Mouse (Mus musculus): Measurements from ENCODE around the gene Rnf224. TPM values are rescaled to one million over a fixed set of nuclear protein-coding genes. Genes with fewer than 3 reads are reported as not detected.

The Rnf224 gene
- polyA plus RNA-seq, 1 experiment from 2014 or later = 0.10 TPM

DNA sequence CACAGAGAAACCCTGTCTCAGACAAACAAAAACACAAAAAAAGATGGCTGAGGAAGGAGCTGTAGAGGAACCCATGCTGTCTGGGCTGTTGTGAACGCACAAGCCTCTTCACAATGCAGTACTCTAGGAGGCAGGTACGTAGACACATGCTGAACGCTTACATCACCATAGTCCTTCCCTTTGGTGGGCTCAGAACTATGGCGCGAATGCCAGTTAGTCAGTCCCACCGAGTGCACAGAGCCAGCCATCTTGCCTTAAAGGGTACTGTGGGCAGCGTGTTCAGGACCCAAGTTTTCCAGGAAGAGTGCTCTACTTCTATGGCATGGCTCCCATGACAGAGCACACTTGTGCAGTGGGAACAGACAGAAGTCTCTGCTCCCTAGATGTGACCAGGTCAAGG lies 52.1 kb downstream of the Rnf224 start:
- WGBS = 96% methylated on average over 7 of the region's 7 CpGs
- Histone ChIP-seq H3K4me1 (ENCODE audit: insufficient read depth, low read depth, low read length) (no peaks in the 10 kb centered on the region), H3K27me3 (replicated peaks; ENCODE audit: insufficient read depth, low read length) (0 out of 2 replicates have a peak, but pooled peaks cover 15% of the 10 kb centered on the region), H3K9me3 (ENCODE audit: low read length) (no peaks in the 10 kb centered on the region), H3K4me3 (ENCODE audit: low read depth, low read length) (no peak overlapping the region), H3K27ac (ENCODE audit: low read length) (no peak overlapping the region), H3K36me3 (ENCODE audit: insufficient read depth, low read length) (no peaks in the 10 kb centered on the region), H3K9ac (replicated peaks; ENCODE audit: low read depth) (no peak overlapping the region), H3K4me2 (replicated peaks; ENCODE audit: low read depth, low read length) (no peak overlapping the region)
- ATAC-seq (no peak), DNase-seq (ENCODE audit: low spot score) (no peak)
- TF ChIP-seq EP300 (IDR thresholded peaks at IDR 0.05) (no peak), CTCF (IDR thresholded peaks at IDR 0.05) (no peak)

Other genes with a start within 250 kb of the Rnf224 start
- gene Nsmf, start 182.4 kb downstream of the Rnf224 start, polyA plus RNA-seq (2015; fragmentation: Nextera tagmentation; extraction: Ambion mirVana) = 49.3 and 50.2 TPM in 2 replicates
- 3.0 and 3.4 TPM in 2 replicates for gene Entpd8, start 156.5 kb downstream of the Rnf224 start, polyA plus RNA-seq (2015; fragmentation: Nextera tagmentation; extraction: Ambion mirVana)
- gene Noxa1, start 141.6 kb downstream of the Rnf224 start, polyA plus RNA-seq (2015; fragmentation: Nextera tagmentation; extraction: Ambion mirVana) = 11.9 and 14.6 TPM in 2 replicates
- 14.1 and 16.0 TPM in 2 replicates for gene Nrarp, start 56.0 kb downstream of the Rnf224 start, polyA plus RNA-seq (2015; fragmentation: Nextera tagmentation; extraction: Ambion mirVana)
- gene Tor4a, start 39.9 kb downstream of the Rnf224 start, polyA plus RNA-seq (2015; fragmentation: Nextera tagmentation; extraction: Ambion mirVana) = 13.8 and 14.8 TPM in 2 replicates
- gene Nelfb, start 25.3 kb downstream of the Rnf224 start, polyA plus RNA-seq (2015; fragmentation: Nextera tagmentation; extraction: Ambion mirVana) = 74.0 and 80.1 TPM in 2 replicates
- gene Stpg3, start 22.1 kb downstream of the Rnf224 start, polyA plus RNA-seq (2015; fragmentation: Nextera tagmentation; extraction: Ambion mirVana) = 0.12 TPM in 1 of 2 replicates, not detected in the other
- gene Fam166a, start 18.0 kb downstream of the Rnf224 start, polyA plus RNA-seq (2015; fragmentation: Nextera tagmentation; extraction: Ambion mirVana) = 0.32 and 0.98 TPM in 2 replicates
- gene Tubb4b, start 12.1 kb downstream of the Rnf224 start, polyA plus RNA-seq (2015; fragmentation: Nextera tagmentation; extraction: Ambion mirVana) = 344 and 386 TPM in 2 replicates
- not detected in 2 replicates for gene Slc34a3, start 2.4 kb downstream of the Rnf224 start, polyA plus RNA-seq (2015; fragmentation: Nextera tagmentation; extraction: Ambion mirVana)
- 3.4 TPM in 2 replicates for gene Rnf208, start 5.5 kb upstream of the Rnf224 start, polyA plus RNA-seq (2015; fragmentation: Nextera tagmentation; extraction: Ambion mirVana)
- gene Cysrt1, start 5.7 kb upstream of the Rnf224 start, polyA plus RNA-seq (2015; fragmentation: Nextera tagmentation; extraction: Ambion mirVana) = 0.69 and 0.85 TPM in 2 replicates
- gene AL732309.1, start 10.1 kb upstream of the Rnf224 start, polyA plus RNA-seq (2015; fragmentation: Nextera tagmentation; extraction: Ambion mirVana) = 4.1 and 4.3 TPM in 2 replicates
- 43.2 and 44.9 TPM in 2 replicates for gene Tmem203, start 18.7 kb upstream of the Rnf224 start, polyA plus RNA-seq (2015; fragmentation: Nextera tagmentation; extraction: Ambion mirVana)
- gene Tprn, start 25.8 kb upstream of the Rnf224 start, polyA plus RNA-seq (2015; fragmentation: Nextera tagmentation; extraction: Ambion mirVana) = 7.2 and 7.4 TPM in 2 replicates
- 146 and 173 TPM in 2 replicates for gene Ssna1, start 35.7 kb upstream of the Rnf224 start, polyA plus RNA-seq (2015; fragmentation: Nextera tagmentation; extraction: Ambion mirVana)
- 88.4 and 89.0 TPM in 2 replicates for gene Anapc2, start 35.7 kb upstream of the Rnf224 start, polyA plus RNA-seq (2015; fragmentation: Nextera tagmentation; extraction: Ambion mirVana)
- not detected in 2 replicates for gene Tmem210, start 51.4 kb upstream of the Rnf224 start, polyA plus RNA-seq (2015; fragmentation: Nextera tagmentation; extraction: Ambion mirVana)
- gene Lrrc26, start 53.1 kb upstream of the Rnf224 start, polyA plus RNA-seq (2015; fragmentation: Nextera tagmentation; extraction: Ambion mirVana) = 42.2 and 46.5 TPM in 2 replicates
- gene Grin1, start 82.4 kb upstream of the Rnf224 start, polyA plus RNA-seq (2015; fragmentation: Nextera tagmentation; extraction: Ambion mirVana) = 0.30 and 0.36 TPM in 2 replicates
- 36.8 and 40.9 TPM in 2 replicates for gene Man1b1, start 95.6 kb upstream of the Rnf224 start, polyA plus RNA-seq (2015; fragmentation: Nextera tagmentation; extraction: Ambion mirVana)
- 10.5 and 11.1 TPM in 2 replicates for gene Dpp7, start 119.6 kb upstream of the Rnf224 start, polyA plus RNA-seq (2015; fragmentation: Nextera tagmentation; extraction: Ambion mirVana)
- 74.4 and 75.5 TPM in 2 replicates for gene Uap1l1, start 128.9 kb upstream of the Rnf224 start, polyA plus RNA-seq (2015; fragmentation: Nextera tagmentation; extraction: Ambion mirVana)
- gene Sapcd2, start 135.5 kb upstream of the Rnf224 start, polyA plus RNA-seq (2015; fragmentation: Nextera tagmentation; extraction: Ambion mirVana) = 2.2 and 2.4 TPM in 2 replicates
- gene Entpd2, start 159.1 kb upstream of the Rnf224 start, polyA plus RNA-seq (2015; fragmentation: Nextera tagmentation; extraction: Ambion mirVana) = 2.6 and 2.8 TPM in 2 replicates
- 42.7 and 45.3 TPM in 2 replicates for gene Npdc1, start 162.6 kb upstream of the Rnf224 start, polyA plus RNA-seq (2015; fragmentation: Nextera tagmentation; extraction: Ambion mirVana)
- gene Fut7, start 186.5 kb upstream of the Rnf224 start, polyA plus RNA-seq (2015; fragmentation: Nextera tagmentation; extraction: Ambion mirVana) = 0.32 and 0.45 TPM in 2 replicates
- 2.7 and 4.0 TPM in 2 replicates for gene Abca2, start 191.9 kb upstream of the Rnf224 start, polyA plus RNA-seq (2015; fragmentation: Nextera tagmentation; extraction: Ambion mirVana)
- 633 and 715 TPM in 2 replicates for gene Clic3, start 220.1 kb upstream of the Rnf224 start, polyA plus RNA-seq (2015; fragmentation: Nextera tagmentation; extraction: Ambion mirVana)
- 67.4 and 68.9 TPM in 2 replicates for gene Paxx, start 224.3 kb upstream of the Rnf224 start, polyA plus RNA-seq (2015; fragmentation: Nextera tagmentation; extraction: Ambion mirVana)
- gene Ptgds, start 233.3 kb upstream of the Rnf224 start, polyA plus RNA-seq (2015; fragmentation: Nextera tagmentation; extraction: Ambion mirVana) = 5.8 and 6.1 TPM in 2 replicates

Measured in lung, postnatal 0 days (tissue).